Mouse (Mus musculus) spleen, postnatal 4 days (tissue): ENCODE measurements at regions not wholly inside any gene's neighbourhood (a gene's known extent, or its start where the extent isn't known, plus 50 kb on each side); places are given as distances from the start of the nearest gene placed in this dataset.

Experiments used
- DNase-seq, 2 experiments: peaks; one replicate each; pipeline ENCODE4 v3.0.0; 2022; ENCODE audit warnings: low spot score in 2 of 2

- DNase-seq, result no peak
These were observed 71.9 kb downstream of the 1810010D01Rik start for GRCm38 (mm10) chr7:145135971-145136370.

GRCm38 (mm10) chr7:145132506-145132905 is 75.4 kb downstream of the 1810010D01Rik start:
- no peak for DNase-seq

GRCm38 (mm10) chr7:145131438-145132159 is 76.3 kb downstream of the 1810010D01Rik start:
- DNase-seq, result no peak

GRCm38 (mm10) chr7:145129971-145130370 is 77.9 kb downstream of the 1810010D01Rik start:
- DNase-seq, result no peak

GRCm38 (mm10) chr7:145127661-145128060 is 80.3 kb downstream of the 1810010D01Rik start:
- no peak for DNase-seq

- DNase-seq, result no peak
These were observed 80.7 kb downstream of the 1810010D01Rik start for GRCm38 (mm10) chr7:145127180-145127579.

GRCm38 (mm10) chr7:145123996-145124601 is 83.8 kb downstream of the 1810010D01Rik start:
- DNase-seq, result no peak

- no peak for DNase-seq
These were observed 85.4 kb downstream of the 1810010D01Rik start for GRCm38 (mm10) chr7:145122471-145122870.

- DNase-seq, result no peak
These were observed 89.5 kb downstream of the 1810010D01Rik start for GRCm38 (mm10) chr7:145118406-145118805.

- no peak for DNase-seq
These were observed 93.3 kb downstream of the 1810010D01Rik start for GRCm38 (mm10) chr7:145114660-145115059.

- DNase-seq, result no peak
These were observed 93.8 kb downstream of the 1810010D01Rik start for GRCm38 (mm10) chr7:145114145-145114544.

GRCm38 (mm10) chr7:145112887-145113531 is 94.9 kb downstream of the 1810010D01Rik start:
- no peak for DNase-seq

GRCm38 (mm10) chr7:145112146-145112830 is 95.6 kb downstream of the 1810010D01Rik start:
- no peak for DNase-seq

- DNase-seq, result peak; percentile 47 to 74
These were observed 96.4 kb downstream of the 1810010D01Rik start for GRCm38 (mm10) chr7:145111252-145112131.

- peak in 1 of 2 experiments; percentile 42 for DNase-seq
These were observed 97.2 kb downstream of the 1810010D01Rik start for GRCm38 (mm10) chr7:145110657-145111251.

GRCm38 (mm10) chr7:145110028-145110427 is 97.9 kb downstream of the 1810010D01Rik start:
- no peak for DNase-seq

- DNase-seq, result no peak
These were observed 98.4 kb downstream of the 1810010D01Rik start for GRCm38 (mm10) chr7:145109471-145109870.

- DNase-seq, result no peak
These were observed 98.9 kb downstream of the 1810010D01Rik start for GRCm38 (mm10) chr7:145108994-145109393.

- no peak for DNase-seq
These were observed 100.2 kb downstream of the 1810010D01Rik start for GRCm38 (mm10) chr7:145107575-145108170.

- DNase-seq, result no peak
These were observed 101.4 kb downstream of the 1810010D01Rik start for GRCm38 (mm10) chr7:145106494-145106849.
